Mouse (Mus musculus) hindbrain, embryonic 11.5 days (tissue): ENCODE results near the gene Arap1. TPM values are rescaled to one million over a fixed set of nuclear protein-coding genes. Genes with fewer than 3 reads are reported as not detected.

Experiments used
- ATAC-seq: fragments of 200-750 bp; cut with Nextera tagmentation; 2 replicates; pipeline ENCODE4 v1.8.0; 2017; ENCODE audit warnings: mild to moderate bottlenecking, moderate TSS enrichment, moderate library complexity; ENCODE audit not compliant: low FRiP score
- DNase-seq: peaks from one replicate; pipeline ENCODE4 v3.0.0-alpha.2; 2015; ENCODE audit warnings: low spot score
- H3K27ac ChIP-seq: fragments of 300-500 bp; sonication (generic); 2 replicates; pipeline ENCODE4 v1.5.1; 2014; ENCODE audit warnings: mild to moderate bottlenecking, low read depth, low read length
- H3K27me3 ChIP-seq: fragments of 300-500 bp; sonication (generic); 2 replicates; pipeline ENCODE4 v1.6.1; 2014; ENCODE audit warnings: mild to moderate bottlenecking, low read length, moderate library complexity, mixed read lengths; ENCODE audit not compliant: control insufficient read depth, insufficient read depth
- H3K36me3 ChIP-seq: fragments of 300-500 bp; sonication (generic); 2 replicates; pipeline ENCODE4 v1.6.1; 2014; ENCODE audit warnings: mild to moderate bottlenecking, low read length, moderate library complexity, mixed read lengths; ENCODE audit not compliant: control insufficient read depth, insufficient read depth
- H3K4me1 ChIP-seq: fragments of 300-500 bp; sonication (generic); replicated peaks from 2 replicates; pipeline ENCODE4 v1.6.1; 2014; ENCODE audit warnings: low read length, mixed read lengths; ENCODE audit not compliant: control insufficient read depth, insufficient read depth
- H3K4me2 ChIP-seq: fragments of 300-500 bp; sonication (generic); replicated peaks from 2 replicates; pipeline ENCODE4 v1.6.1; 2014; ENCODE audit warnings: mild to moderate bottlenecking, low read depth, low read length
- H3K4me3 ChIP-seq: fragments of 300-500 bp; sonication (generic); 2 replicates; pipeline ENCODE4 v1.5.1; 2014; ENCODE audit warnings: low read depth, low read length
- H3K9ac ChIP-seq: fragments of 300-500 bp; sonication (generic); 2 replicates; pipeline ENCODE4 v1.6.1; 2014; ENCODE audit warnings: low read depth, low read length
- H3K9me3 ChIP-seq: fragments of 300-500 bp; sonication (generic); 2 replicates; pipeline ENCODE4 v1.6.1; 2016; ENCODE audit warnings: low read length; ENCODE audit not compliant: control insufficient read depth
- WGBS: fragments of 180-500 bp; shearing (Covaris S2); extraction: QIAGEN DNeasy Blood & Tissue Kit; methylation state at CpG from one replicate; pipeline ENCODE4 v1.1.7; 2014; 5-methylcytosine and 5-hydroxymethylcytosine counted together
- polyA plus RNA-seq: library from polyadenylated mRNA; unstranded; fragments of >200 nt; fragmentation: Nextera tagmentation; extraction: Ambion mirVana; gene quantifications from 2 replicates; pipeline ENCODE4 v1.2.1, GENCODE M21; 2014

Arap1 gene
- polyA plus RNA-seq, 1 experiment from 2014 or later = 13.9 TPM

- H3K27me3 ChIP-seq = peaks cover 8% of the 10 kb centered on the region; the same call in 1 of the 2 replicates
- no peaks in the 10 kb centered on the region for H3K36me3 ChIP-seq
- WGBS = 84% methylated on average over 2 of the region's 2 CpGs
- no peak overlapping the region for H3K4me2 ChIP-seq
- no peak overlapping the region for H3K9ac ChIP-seq
- H3K27ac ChIP-seq = no peak overlapping the region
- DNase-seq (no peak), ATAC-seq (no peak)
- H3K4me3 ChIP-seq = no peak overlapping the region
- no peaks in the 10 kb centered on the region for H3K9me3 ChIP-seq
- H3K4me1 ChIP-seq = 0 out of 2 replicates have a peak, but pooled peaks cover 3% of the 10 kb centered on the region
Observed at GRCm38 (mm10) chr7:101346991-101347390, 876 bp upstream of the Arap1 start.

- no peak overlapping the region for H3K27ac ChIP-seq
- H3K9ac ChIP-seq = peak overlapping the region; percentile 46
- WGBS = 6% methylated on average over 13 of the region's 13 CpGs
Observed at GRCm38 (mm10) chr7:101348312-101348711, 445 bp downstream of the Arap1 start.

GRCm38 (mm10) chr7:101349861-101350260, 2.0 kb downstream of the Arap1 start:
- ATAC-seq (no peak; the same call in 1 of the 2 replicates), DNase-seq (peak; percentile 37)
- Histone ChIP-seq H3K4me2 (no peak overlapping the region), H3K4me3 (no peak overlapping the region), H3K36me3 (no peaks in the 10 kb centered on the region), H3K4me1 (0 out of 2 replicates have a peak, but pooled peaks cover 3% of the 10 kb centered on the region), H3K9ac (no peak overlapping the region), H3K27me3 (peaks cover 8% of the 10 kb centered on the region; the same call in 1 of the 2 replicates), H3K27ac (no peak overlapping the region), H3K9me3 (no peaks in the 10 kb centered on the region)
- 65% methylated on average over 1 of the region's 2 CpGs for WGBS

More at GRCm38 (mm10) chr7:101348312-101348711, 445 bp downstream of the Arap1 start:
- no peaks in the 10 kb centered on the region for H3K9me3 ChIP-seq
- H3K4me3 ChIP-seq = peak overlapping the region; percentile 47
- H3K36me3 ChIP-seq = no peaks in the 10 kb centered on the region
- DNase-seq = peak; percentile 37
- 0 out of 2 replicates have a peak, but pooled peaks cover 3% of the 10 kb centered on the region for H3K4me1 ChIP-seq
- peak overlapping the region; percentile 93 for H3K4me2 ChIP-seq
- H3K27me3 ChIP-seq = peaks cover 8% of the 10 kb centered on the region; the same call in 1 of the 2 replicates
- peak; percentile 18; the same call in 1 of the 2 replicates for ATAC-seq

GRCm38 (mm10) chr7:101352404-101352803, 4.5 kb downstream of the Arap1 start:
- DNase-seq = no peak
- H3K4me1 ChIP-seq = peaks cover 7% of the 10 kb centered on the region; the same call in 1 of the 2 replicates
- no peak overlapping the region for H3K4me2 ChIP-seq
- WGBS = 83% methylated on average over 4 of the region's 4 CpGs
- H3K9ac ChIP-seq = no peak overlapping the region
- H3K9me3 ChIP-seq = no peaks in the 10 kb centered on the region
- no peak overlapping the region for H3K27ac ChIP-seq
- H3K27me3 ChIP-seq = peaks cover 8% of the 10 kb centered on the region; the same call in 1 of the 2 replicates
- no peak overlapping the region for H3K4me3 ChIP-seq
- H3K36me3 ChIP-seq = no peaks in the 10 kb centered on the region
- no peak for ATAC-seq

GRCm38 (mm10) chr7:101354423-101354822, 6.6 kb downstream of the Arap1 start:
- Histone ChIP-seq H3K9ac (no peak overlapping the region), H3K27me3 (0 out of 2 replicates have a peak, but pooled peaks cover 5% of the 10 kb centered on the region), H3K36me3 (no peaks in the 10 kb centered on the region), H3K4me1 (peaks cover 7% of the 10 kb centered on the region; the same call in 1 of the 2 replicates), H3K4me2 (no peak overlapping the region), H3K27ac (no peak overlapping the region), H3K4me3 (no peak overlapping the region), H3K9me3 (no peaks in the 10 kb centered on the region)
- WGBS = 87% methylated on average over 5 of the region's 5 CpGs
- ATAC-seq (no peak), DNase-seq (no peak)

GRCm38 (mm10) chr7:101355551-101356100, 7.8 kb downstream of the Arap1 start:
- ATAC-seq (no peak), DNase-seq (no peak)
- no peak overlapping the region for H3K4me3 ChIP-seq
- no peaks in the 10 kb centered on the region for H3K9me3 ChIP-seq
- no peaks in the 10 kb centered on the region for H3K36me3 ChIP-seq
- H3K27ac ChIP-seq = no peak overlapping the region
- H3K27me3 ChIP-seq = no peaks in the 10 kb centered on the region
- 86% methylated on average over 6 of the region's 6 CpGs for WGBS
- H3K9ac ChIP-seq = no peak overlapping the region
- H3K4me2 ChIP-seq = no peak overlapping the region
- peaks cover 4% of the 10 kb centered on the region; the same call in 1 of the 2 replicates for H3K4me1 ChIP-seq

- Histone ChIP-seq H3K4me1 (peaks cover 4% of the 10 kb centered on the region; the same call in 1 of the 2 replicates), H3K9me3 (no peaks in the 10 kb centered on the region), H3K9ac (no peak overlapping the region), H3K36me3 (no peaks in the 10 kb centered on the region), H3K27me3 (no peaks in the 10 kb centered on the region), H3K27ac (no peak overlapping the region), H3K4me2 (no peak overlapping the region), H3K4me3 (no peak overlapping the region)
- 63% methylated on average over 3 of the region's 3 CpGs for WGBS
- DNase-seq (no peak), ATAC-seq (no peak)
Observed at GRCm38 (mm10) chr7:101356868-101357267, 9.0 kb downstream of the Arap1 start.

GRCm38 (mm10) chr7:101360406-101360805, 12.5 kb downstream of the Arap1 start:
- Histone ChIP-seq H3K36me3 (no peaks in the 10 kb centered on the region), H3K27me3 (no peaks in the 10 kb centered on the region), H3K9me3 (no peaks in the 10 kb centered on the region), H3K4me1 (peaks cover 4% of the 10 kb centered on the region; the same call in 1 of the 2 replicates), H3K4me3 (no peak overlapping the region), H3K9ac (no peak overlapping the region), H3K27ac (no peak overlapping the region), H3K4me2 (no peak overlapping the region)
- 79% methylated on average over 3 of the region's 3 CpGs for WGBS
- DNase-seq = no peak
- ATAC-seq = no peak

- Histone ChIP-seq H3K36me3 (no peaks in the 10 kb centered on the region), H3K4me2 (no peak overlapping the region), H3K9me3 (no peaks in the 10 kb centered on the region), H3K9ac (no peak overlapping the region), H3K27ac (no peak overlapping the region), H3K4me1 (peaks cover 4% of the 10 kb centered on the region; the same call in 1 of the 2 replicates), H3K4me3 (no peak overlapping the region), H3K27me3 (no peaks in the 10 kb centered on the region)
- WGBS = 79% methylated on average over 4 of the region's 4 CpGs
- ATAC-seq = no peak
- DNase-seq = no peak
Observed at GRCm38 (mm10) chr7:101361021-101361420, 13.2 kb downstream of the Arap1 start.
